ENCODE assay signal across 18 mouse cellular contexts in the genomic region with DNA sequence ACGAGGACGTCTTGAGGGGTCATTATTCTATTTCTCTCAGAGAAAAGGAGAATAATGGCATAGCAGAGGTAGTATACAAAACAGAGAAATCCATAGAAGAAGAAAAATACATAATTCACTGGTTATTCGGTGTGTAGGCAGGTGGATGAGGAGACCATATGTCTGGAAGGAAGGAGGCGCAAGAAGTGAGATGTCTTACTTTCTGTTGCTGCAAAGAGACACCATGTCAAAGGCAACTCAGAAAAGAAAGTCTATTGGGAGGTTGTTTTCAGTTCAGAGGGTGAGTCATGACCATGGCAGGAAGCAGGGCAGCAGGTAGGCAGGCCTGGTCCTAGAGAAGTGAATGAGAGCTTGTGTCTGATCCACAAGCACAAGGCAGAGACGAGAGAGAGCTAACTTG.
"Had no signal": no experiment of that assay in that cellular context is flagged by ENCODE, and none has a peak within 500 bp of the region (broad histone marks: within the 10 kb centered on the region; RNA-seq: fewer than 3 reads in every experiment).

No protein-coding gene starts in this region.

- H3K27me3 ChIP-seq: liver, embryonic 15.5 days; lung, embryonic 15.5 days; midbrain, embryonic 13.5 days; midbrain, embryonic 15.5 days; neural tube, embryonic 12.5 days; stomach, embryonic 15.5 days had no signal

- H3K9ac ChIP-seq: liver, embryonic 15.5 days; liver, postnatal 0 days; lung, embryonic 15.5 days; midbrain, embryonic 13.5 days; midbrain, embryonic 15.5 days; neural tube, embryonic 12.5 days; stomach, embryonic 15.5 days had no signal

- H3K9me3 ChIP-seq: liver, embryonic 15.5 days; lung, embryonic 15.5 days; midbrain, embryonic 13.5 days; midbrain, embryonic 15.5 days; neural tube, embryonic 12.5 days; stomach, embryonic 15.5 days had no signal

- H3K4me2 ChIP-seq: liver, embryonic 15.5 days; lung, embryonic 15.5 days; midbrain, embryonic 11.5 days; midbrain, embryonic 13.5 days; midbrain, embryonic 15.5 days; neural tube, embryonic 12.5 days; stomach, embryonic 15.5 days had no signal

- DNase-seq: liver, postnatal 0 days; lung, adult 2 months; lung, postnatal 14 days; lung, postnatal 36 days; thymus, adult 18-20 months; thymus, postnatal 14 days; thymus, postnatal 36 days had no signal

- H3K4me1 ChIP-seq: liver, embryonic 15.5 days; lung, embryonic 15.5 days; midbrain, embryonic 13.5 days; midbrain, embryonic 15.5 days; neural tube, embryonic 12.5 days; stomach, embryonic 15.5 days had no signal

- H3K27ac ChIP-seq: liver, embryonic 15.5 days; lung, embryonic 15.5 days; macrophage; midbrain, embryonic 13.5 days; midbrain, embryonic 15.5 days; neural tube, embryonic 12.5 days; stomach, embryonic 15.5 days; stomach, postnatal 0 days had no signal

- H3K4me3 ChIP-seq: liver, embryonic 15.5 days; lung, embryonic 15.5 days; megakaryocyte, embryonic 14.5 days; midbrain, embryonic 13.5 days; midbrain, embryonic 15.5 days; neural tube, embryonic 12.5 days; stomach, embryonic 15.5 days had no signal

- H3K36me3 ChIP-seq: liver, embryonic 15.5 days; lung, embryonic 15.5 days; midbrain, embryonic 13.5 days; midbrain, embryonic 15.5 days; neural tube, embryonic 12.5 days; stomach, embryonic 15.5 days had no signal

- ATAC-seq: liver, postnatal 0 days; lung, postnatal 0 days; midbrain, embryonic 13.5 days; midbrain, embryonic 15.5 days had no signal
